Mouse (Mus musculus) midbrain, embryonic 11.5 days (tissue): ENCODE data around the gene Aagab. TPM values are rescaled to one million over a fixed set of nuclear protein-coding genes. Genes with fewer than 3 reads are reported as not detected.
A peak's percentile ranks its signal among the peaks of the same experiment; 100 is the strongest.

Source experiments
- ATAC-seq: fragments of 200-750 bp; cut with Nextera tagmentation; 2 replicates; pipeline ENCODE4 v1.8.0; 2017; ENCODE audit warnings: moderate TSS enrichment, moderate library complexity; ENCODE audit not compliant: low FRiP score
- DNase-seq: peaks from one replicate; pipeline ENCODE4 v3.0.0; 2015; ENCODE audit warnings: low spot score; ENCODE audit errors: missing footprints
- H3K27ac ChIP-seq: fragments of 300-500 bp; sonication (generic); 2 replicates; pipeline ENCODE4 v1.5.1; 2014; ENCODE audit warnings: low read depth, low read length
- H3K27me3 ChIP-seq: fragments of 300-500 bp; sonication (generic); 2 replicates; pipeline ENCODE4 v1.6.1; 2014; ENCODE audit warnings: mild to moderate bottlenecking, low read length, moderate library complexity, mixed read lengths; ENCODE audit not compliant: control insufficient read depth, insufficient read depth
- H3K36me3 ChIP-seq: fragments of 300-500 bp; sonication (generic); 2 replicates; pipeline ENCODE4 v1.6.1; 2014; ENCODE audit warnings: mild to moderate bottlenecking, low read length, moderate library complexity, mixed read lengths; ENCODE audit not compliant: control insufficient read depth, insufficient read depth
- H3K4me1 ChIP-seq: fragments of 300-500 bp; sonication (generic); 2 replicates; pipeline ENCODE4 v1.6.1; 2014; ENCODE audit warnings: low read length; ENCODE audit not compliant: control insufficient read depth, insufficient read depth
- H3K4me2 ChIP-seq: fragments of 300-500 bp; sonication (generic); 2 replicates; pipeline ENCODE4 v1.6.1; 2014; ENCODE audit warnings: mild to moderate bottlenecking, moderate library complexity
- H3K4me3 ChIP-seq: fragments of 300-500 bp; sonication (generic); 2 replicates; pipeline ENCODE4 v1.5.1; 2014; ENCODE audit warnings: low read depth, low read length
- H3K9ac ChIP-seq: fragments of 300-500 bp; sonication (generic); 2 replicates; pipeline ENCODE4 v1.6.1; 2014; ENCODE audit warnings: low read length
- H3K9me3 ChIP-seq: fragments of 300-500 bp; sonication (generic); 2 replicates; pipeline ENCODE4 v1.6.1; 2016; ENCODE audit warnings: low read length; ENCODE audit not compliant: control insufficient read depth
- WGBS: fragments of 180-500 bp; shearing (Covaris S2); extraction: QIAGEN DNeasy Blood & Tissue Kit; methylation state at CpG from one replicate; pipeline ENCODE4 v1.1.7; 2014; 5-methylcytosine and 5-hydroxymethylcytosine counted together
- polyA plus RNA-seq: library from polyadenylated mRNA; unstranded; fragments of >200 nt; fragmentation: Nextera tagmentation; extraction: Ambion mirVana; gene quantifications from 2 replicates; pipeline ENCODE4 v1.2.1, GENCODE M21; 2014

Gene Aagab
- polyA plus RNA-seq, 1 experiment from 2014 or later: 57.7 TPM

- no peak overlapping the region for H3K27ac ChIP-seq
Observed at GRCm38 (mm10) chr9:63647581-63648519, 45.4 kb downstream of the Aagab start.

GRCm38 (mm10) chr9:63648520-63648918 lies 46.1 kb downstream of the Aagab start:
- Histone ChIP-seq H3K4me3 (no peak overlapping the region), H3K36me3 (peaks cover 24% of the 10 kb centered on the region), H3K27me3 (no peaks in the 10 kb centered on the region), H3K9ac (no peak overlapping the region), H3K9me3 (no peaks in the 10 kb centered on the region), H3K4me2 (no peak overlapping the region), H3K4me1 (peaks cover 6% of the 10 kb centered on the region), H3K27ac (no peak overlapping the region)
- DNase-seq (no peak), ATAC-seq (no peak)
- 86% methylated on average over 9 of the region's 9 CpGs for WGBS

More at GRCm38 (mm10) chr9:63647581-63648519, 45.4 kb downstream of the Aagab start:
- Histone ChIP-seq H3K4me1 (peaks cover 2% of the 10 kb centered on the region; the same call in 1 of the 2 replicates), H3K27me3 (no peaks in the 10 kb centered on the region), H3K9me3 (no peaks in the 10 kb centered on the region), H3K9ac (no peak overlapping the region), H3K36me3 (peaks cover 24% of the 10 kb centered on the region), H3K4me2 (no peak overlapping the region), H3K4me3 (no peak overlapping the region)
- DNase-seq (peak; percentile 83), ATAC-seq (no peak)
- WGBS: 86% methylated on average over 9 of the region's 9 CpGs

GRCm38 (mm10) chr9:63649841-63650545 lies 47.5 kb downstream of the Aagab start:
- Histone ChIP-seq H3K9ac (no peak overlapping the region), H3K36me3 (peaks cover 24% of the 10 kb centered on the region), H3K4me3 (no peak overlapping the region), H3K27me3 (no peaks in the 10 kb centered on the region), H3K4me2 (no peak overlapping the region), H3K9me3 (no peaks in the 10 kb centered on the region), H3K4me1 (peaks cover 13% of the 10 kb centered on the region), H3K27ac (no peak overlapping the region)
- DNase-seq (peak; percentile 78), ATAC-seq (no peak)
- WGBS: 89% methylated on average over 8 of the region's 8 CpGs

- DNase-seq: no peak
Observed at GRCm38 (mm10) chr9:63650905-63651304, 48.4 kb downstream of the Aagab start.

GRCm38 (mm10) chr9:63651594-63651993 lies 49.1 kb downstream of the Aagab start:
- Histone ChIP-seq H3K9ac (no peak overlapping the region), H3K27me3 (no peaks in the 10 kb centered on the region), H3K4me3 (no peak overlapping the region), H3K27ac (no peak overlapping the region), H3K9me3 (no peaks in the 10 kb centered on the region), H3K4me2 (no peak overlapping the region), H3K4me1 (peaks cover 13% of the 10 kb centered on the region), H3K36me3 (peaks cover 24% of the 10 kb centered on the region)
- ATAC-seq: no peak
- 85% methylated on average over 11 of the region's 11 CpGs for WGBS
- no peak for DNase-seq

More at GRCm38 (mm10) chr9:63650905-63651304, 48.4 kb downstream of the Aagab start:
- Histone ChIP-seq H3K27ac (no peak overlapping the region), H3K36me3 (peaks cover 24% of the 10 kb centered on the region), H3K27me3 (no peaks in the 10 kb centered on the region), H3K9ac (no peak overlapping the region), H3K4me2 (no peak overlapping the region), H3K4me3 (no peak overlapping the region), H3K9me3 (no peaks in the 10 kb centered on the region), H3K4me1 (peaks cover 13% of the 10 kb centered on the region)
- no peak for ATAC-seq
- WGBS: 93% methylated on average over 14 of the region's 14 CpGs

GRCm38 (mm10) chr9:63653666-63654065 lies 51.2 kb downstream of the Aagab start:
- Histone ChIP-seq H3K4me3 (no peak overlapping the region), H3K27me3 (no peaks in the 10 kb centered on the region), H3K9ac (no peak overlapping the region), H3K4me2 (no peak overlapping the region), H3K9me3 (no peaks in the 10 kb centered on the region), H3K4me1 (peaks cover 13% of the 10 kb centered on the region), H3K36me3 (peaks cover 20% of the 10 kb centered on the region), H3K27ac (peak overlapping the region; percentile 37)
- WGBS: 18% methylated on average over 7 of the region's 7 CpGs
- DNase-seq: peak; percentile 90
- peak; percentile 22; the same call in 1 of the 2 replicates for ATAC-seq

GRCm38 (mm10) chr9:63654575-63654974 lies 52.1 kb downstream of the Aagab start:
- peaks cover 13% of the 10 kb centered on the region for H3K36me3 ChIP-seq
- WGBS: 93% methylated on average over 8 of the region's 8 CpGs
- DNase-seq: peak; percentile 84

GRCm38 (mm10) chr9:63655092-63655491 lies 52.6 kb downstream of the Aagab start:
- peaks cover 13% of the 10 kb centered on the region for H3K4me1 ChIP-seq
- peak; percentile 74 for DNase-seq
- no peaks in the 10 kb centered on the region for H3K9me3 ChIP-seq
- H3K36me3 ChIP-seq: peaks cover 10% of the 10 kb centered on the region
- H3K9ac ChIP-seq: no peak overlapping the region
- no peaks in the 10 kb centered on the region for H3K27me3 ChIP-seq
- H3K27ac ChIP-seq: no peak overlapping the region
- no peak overlapping the region for H3K4me3 ChIP-seq
- WGBS: 86% methylated on average over 1 of the region's 1 CpGs
- ATAC-seq: no peak
- no peak overlapping the region for H3K4me2 ChIP-seq

More at GRCm38 (mm10) chr9:63654575-63654974, 52.1 kb downstream of the Aagab start:
- H3K4me1 ChIP-seq: peaks cover 13% of the 10 kb centered on the region
- H3K9me3 ChIP-seq: no peaks in the 10 kb centered on the region
- no peak overlapping the region for H3K4me3 ChIP-seq
- no peak for ATAC-seq
- no peak overlapping the region for H3K4me2 ChIP-seq
- H3K27ac ChIP-seq: no peak overlapping the region
- no peaks in the 10 kb centered on the region for H3K27me3 ChIP-seq
- no peak overlapping the region for H3K9ac ChIP-seq

- Histone ChIP-seq H3K27me3 (no peaks in the 10 kb centered on the region), H3K27ac (no peak overlapping the region), H3K9ac (no peak overlapping the region), H3K9me3 (no peaks in the 10 kb centered on the region), H3K36me3 (peaks cover 10% of the 10 kb centered on the region), H3K4me3 (no peak overlapping the region), H3K4me1 (peaks cover 13% of the 10 kb centered on the region), H3K4me2 (no peak overlapping the region)
- WGBS: 86% methylated on average over 4 of the region's 4 CpGs
- no peak for DNase-seq
- ATAC-seq: no peak
Observed at GRCm38 (mm10) chr9:63657167-63657566, 54.7 kb downstream of the Aagab start.
